Mouse (Mus musculus) stomach, embryonic 16.5 days (tissue): ENCODE results near the gene Selenoo. TPM values are rescaled to one million over a fixed set of nuclear protein-coding genes. Genes with fewer than 3 reads are reported as not detected.

Experiments
- ATAC-seq: fragments of 200-750 bp; cut with Nextera tagmentation; 2 replicates; pipeline ENCODE4 v1.8.0; 2017; ENCODE audit warnings: moderate number of reproducible peaks, moderate TSS enrichment; ENCODE audit not compliant: insufficient read depth, low FRiP score
- H3K27ac ChIP-seq: fragments of 300-500 bp; sonication (generic); 2 replicates; pipeline ENCODE4 v1.5.1; 2014; ENCODE audit warnings: low read length
- H3K27me3 ChIP-seq: fragments of 300-500 bp; sonication (generic); 2 replicates; pipeline ENCODE4 v1.6.1; 2014; ENCODE audit warnings: low read length, control low read depth, mixed read lengths; ENCODE audit not compliant: control insufficient read depth, insufficient read depth
- H3K36me3 ChIP-seq: fragments of 300-500 bp; sonication (generic); 2 replicates; pipeline ENCODE4 v1.6.1; 2014; ENCODE audit warnings: low read length; ENCODE audit not compliant: control insufficient read depth, insufficient read depth
- H3K4me1 ChIP-seq: fragments of 300-500 bp; sonication (generic); 2 replicates; pipeline ENCODE4 v1.6.1; 2014; ENCODE audit warnings: low read length, control low read depth, mixed read lengths; ENCODE audit not compliant: control insufficient read depth, insufficient read depth
- H3K4me2 ChIP-seq: fragments of 300-500 bp; sonication (generic); 2 replicates; pipeline ENCODE4 v1.6.1; 2014; ENCODE audit warnings: low read depth, low read length, mixed read lengths
- H3K4me3 ChIP-seq: fragments of 300-500 bp; sonication (generic); replicated peaks from 2 replicates; pipeline ENCODE4 v1.5.1; 2014; ENCODE audit warnings: mild to moderate bottlenecking, low read length
- H3K9ac ChIP-seq: fragments of 300-500 bp; sonication (generic); 2 replicates; pipeline ENCODE4 v1.6.1; 2014; ENCODE audit warnings: low read length
- H3K9me3 ChIP-seq: fragments of 300-500 bp; sonication (generic); replicated peaks from 2 replicates; pipeline ENCODE4 v1.6.1; 2016; ENCODE audit warnings: low read length, control low read depth; ENCODE audit not compliant: control insufficient read depth
- WGBS: fragments of 180-500 bp; shearing (Covaris S2); extraction: QIAGEN DNeasy Blood & Tissue Kit; methylation state at CpG from one replicate; pipeline ENCODE4 v1.1.7; 2014; 5-methylcytosine and 5-hydroxymethylcytosine counted together
- polyA plus RNA-seq: library from polyadenylated mRNA; unstranded; fragments of >200 nt; fragmentation: Nextera tagmentation; extraction: Ambion mirVana; gene quantifications from 2 replicates; pipeline ENCODE4 v1.2.1, GENCODE M21; 2015

The Selenoo gene
- polyA plus RNA-seq = 13.4 and 15.0 TPM in 2 replicates

DNA sequence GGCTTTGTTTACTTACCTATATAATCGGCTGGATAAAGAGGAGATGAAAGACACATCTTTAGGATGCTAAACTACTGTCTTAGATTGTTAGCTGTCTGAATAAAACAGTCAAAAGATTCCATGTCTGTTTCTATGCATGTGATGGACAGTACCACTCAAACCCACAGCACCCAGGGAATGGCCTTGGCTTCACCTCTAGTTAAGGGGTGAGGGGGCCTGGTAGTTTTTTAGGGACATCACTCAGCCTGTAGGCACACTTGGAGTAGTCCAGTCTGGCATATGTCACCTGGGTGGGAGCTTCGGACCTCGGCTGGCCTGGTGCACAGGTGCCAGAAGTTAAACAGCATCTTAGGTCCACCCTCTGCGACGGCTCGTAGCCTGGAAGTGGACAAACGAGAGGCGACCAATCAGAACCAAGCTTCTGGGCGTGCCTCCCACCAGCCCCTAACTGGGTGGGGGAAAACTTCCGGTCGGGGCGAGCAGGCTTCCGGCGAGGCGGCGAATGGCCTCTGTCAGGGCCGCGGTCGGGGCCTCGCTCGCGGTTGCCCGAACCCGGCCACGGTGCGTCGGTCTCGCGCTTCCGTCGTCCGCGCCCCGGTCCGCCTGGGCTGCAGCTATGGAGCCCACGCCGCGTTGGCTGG is at the start of gene Selenoo:
TSS of gene Selenoo (plus strand) at position 478 of the 641 bp plus-strand sequence.
- peak; percentile 94 for ATAC-seq
- H3K9ac ChIP-seq = peak within 1 kb of the TSS; percentile 98

DNA sequence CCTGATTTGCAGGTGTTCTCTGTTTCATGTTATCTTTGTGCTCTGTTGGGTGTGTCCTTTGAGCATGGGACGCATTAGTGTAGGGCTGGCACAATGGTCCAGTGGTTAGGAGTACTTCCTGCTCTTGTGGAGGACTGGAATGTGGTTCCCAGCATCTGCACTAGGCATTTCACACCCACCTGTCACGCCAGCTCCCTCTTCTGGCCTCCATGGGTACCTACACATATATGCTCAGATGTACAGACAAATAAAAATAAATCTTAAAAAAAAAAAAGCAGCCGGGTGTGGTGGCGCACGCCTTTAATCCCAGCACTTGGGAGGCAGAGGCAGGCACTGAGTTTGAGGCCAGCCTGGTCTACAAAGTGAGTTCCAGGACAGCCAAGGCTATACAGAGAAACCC is 44.5 kb upstream of the Selenoo start:
- H3K4me2 ChIP-seq = no peak overlapping the region
- WGBS = 74% methylated on average over 5 of the region's 5 CpGs
- H3K9me3 ChIP-seq = no peaks in the 10 kb centered on the region
- no peak overlapping the region for H3K27ac ChIP-seq
- no peaks in the 10 kb centered on the region for H3K27me3 ChIP-seq
- no peaks in the 10 kb centered on the region for H3K36me3 ChIP-seq
- no peak for ATAC-seq
- H3K9ac ChIP-seq = no peak overlapping the region
- no peak overlapping the region for H3K4me3 ChIP-seq
- H3K4me1 ChIP-seq = no peaks in the 10 kb centered on the region

More for the DNA sequence above, at the start of gene Selenoo:
- WGBS = under 1% methylated on average over 38 of the region's 38 CpGs
- Histone ChIP-seq H3K27ac (peak within 1 kb of the TSS; percentile 78), H3K4me3 (peak within 1 kb of the TSS; percentile 94), H3K4me1 (peaks cover 15% of the 10 kb centered on the region), H3K4me2 (peak within 1 kb of the TSS; percentile 95), H3K9me3 (no peaks in the 10 kb centered on the region), H3K27me3 (no peaks in the 10 kb centered on the region), H3K36me3 (peaks cover 12% of the 10 kb centered on the region)

DNA sequence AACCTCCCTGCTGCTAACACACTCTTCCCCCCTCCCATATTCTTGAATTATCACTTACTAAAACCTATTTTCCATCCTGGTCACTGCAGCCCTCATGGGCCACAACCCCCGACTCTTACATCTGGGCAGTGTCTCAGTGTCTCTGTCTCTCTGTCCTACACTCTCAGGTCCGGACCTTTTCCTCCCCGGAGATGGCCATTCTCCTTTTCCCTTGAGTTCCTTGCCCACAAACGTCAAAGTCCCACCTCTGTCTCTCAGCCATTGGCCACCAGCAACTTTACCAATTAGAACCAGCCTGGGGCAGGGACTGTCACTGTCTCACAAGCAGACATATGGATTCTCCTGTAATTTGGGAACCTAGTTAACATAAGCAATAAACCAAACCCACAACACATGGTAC is 42.5 kb upstream of the Selenoo start:
- Histone ChIP-seq H3K27ac (no peak overlapping the region), H3K9ac (no peak overlapping the region), H3K4me2 (no peak overlapping the region), H3K36me3 (no peaks in the 10 kb centered on the region), H3K4me3 (no peak overlapping the region), H3K4me1 (no peaks in the 10 kb centered on the region), H3K9me3 (no peaks in the 10 kb centered on the region), H3K27me3 (no peaks in the 10 kb centered on the region)
- 71% methylated on average over 4 of the region's 4 CpGs for WGBS
- ATAC-seq = no peak

DNA sequence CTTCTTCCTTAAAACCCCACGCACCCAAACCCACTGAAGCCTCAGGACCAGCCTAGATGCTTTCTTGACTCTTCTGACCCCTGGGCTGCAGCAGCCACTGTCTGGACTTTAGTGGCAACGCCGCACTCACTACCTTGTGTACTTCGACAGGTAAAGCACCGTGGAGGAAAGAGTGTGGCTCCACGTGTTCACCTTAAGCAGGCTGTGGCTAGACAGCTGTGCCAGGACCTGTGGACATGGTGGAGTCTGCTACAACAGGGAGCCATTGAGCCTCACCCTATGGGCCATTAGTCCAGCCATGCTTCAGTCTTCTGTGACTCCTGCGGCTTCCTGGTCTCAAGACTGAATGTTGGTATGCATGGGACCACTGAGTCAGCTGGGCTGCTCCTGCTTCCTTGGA is 34.2 kb upstream of the Selenoo start:
- WGBS = 86% methylated on average over 7 of the region's 7 CpGs
- peaks cover 20% of the 10 kb centered on the region for H3K27me3 ChIP-seq
- no peak for ATAC-seq
- H3K9ac ChIP-seq = no peak overlapping the region
- no peak overlapping the region for H3K4me2 ChIP-seq
- H3K27ac ChIP-seq = no peak overlapping the region
- no peaks in the 10 kb centered on the region for H3K9me3 ChIP-seq
- no peaks in the 10 kb centered on the region for H3K36me3 ChIP-seq
- no peak overlapping the region for H3K4me3 ChIP-seq
- H3K4me1 ChIP-seq = no peaks in the 10 kb centered on the region

DNA sequence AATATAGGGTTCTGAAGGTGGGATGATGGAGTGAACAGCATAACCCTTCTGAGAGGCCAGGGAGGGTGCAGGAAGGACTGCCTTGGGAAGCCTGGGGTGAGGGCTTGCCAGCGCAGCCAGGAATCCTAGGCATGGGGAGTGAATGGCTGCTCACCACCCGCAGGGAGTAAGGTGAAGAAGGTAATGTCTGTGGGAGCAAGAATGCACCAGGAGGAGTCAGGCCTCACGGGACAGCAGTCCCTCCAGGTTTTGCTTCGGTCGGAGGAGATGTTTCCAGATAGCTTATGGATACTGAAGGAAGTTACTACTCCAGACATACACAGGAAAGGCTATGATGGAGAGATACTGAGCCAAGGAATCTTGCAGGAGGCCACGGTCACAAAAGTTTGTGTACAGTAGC is 30.1 kb upstream of the Selenoo start:
- ATAC-seq = no peak
- H3K27me3 ChIP-seq = peaks cover 30% of the 10 kb centered on the region
- WGBS = 17% methylated on average over 6 of the region's 6 CpGs

DNA sequence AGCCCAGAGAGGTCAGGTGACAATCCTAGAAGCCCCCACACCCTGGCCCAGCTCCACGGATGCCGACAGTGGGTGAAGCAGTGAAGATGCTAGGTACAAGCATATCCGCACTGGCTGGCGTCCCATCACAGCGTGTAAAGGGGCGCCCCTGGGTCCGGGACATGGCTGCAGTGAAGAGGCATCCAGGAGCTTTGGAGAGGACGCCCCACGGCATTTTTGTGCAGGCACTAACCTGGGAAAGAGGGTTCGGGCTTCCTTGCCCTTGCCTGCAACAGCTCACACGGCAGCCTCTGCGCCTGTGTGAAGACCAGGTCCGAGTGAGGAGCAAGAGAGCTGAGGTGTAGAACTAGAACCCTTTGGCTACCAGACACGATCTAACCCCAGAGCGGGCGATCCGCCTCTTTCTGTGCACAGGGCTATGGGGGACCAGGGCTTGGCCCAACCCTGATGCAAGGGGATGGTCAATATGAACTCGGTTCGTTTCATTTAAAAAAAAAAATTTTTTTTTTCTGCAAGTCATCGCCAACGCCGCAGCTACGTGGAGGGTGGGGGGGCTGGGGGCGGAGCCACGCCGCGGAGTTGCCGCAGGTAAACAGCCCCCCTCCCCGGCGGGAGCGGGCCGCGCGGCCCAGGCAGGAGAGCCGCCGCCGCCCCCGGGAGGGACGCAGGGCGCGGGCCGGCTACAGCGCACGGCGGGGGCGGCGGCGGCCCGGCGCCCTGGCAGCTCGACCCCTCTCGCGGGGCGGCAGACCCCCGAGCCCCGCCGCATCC is 29.5 kb upstream of the Selenoo start, which contains the start of gene Panx2:
TSS of gene Panx2 (plus strand) at position 574 of the 771 bp plus-strand sequence.
- no peaks in the 10 kb centered on the region for H3K36me3 ChIP-seq
- peak within 1 kb of the TSS; percentile 99 for H3K4me2 ChIP-seq
- no peaks in the 10 kb centered on the region for H3K9me3 ChIP-seq
- peak within 1 kb of the TSS; percentile 72 for H3K9ac ChIP-seq
- peaks cover 4% of the 10 kb centered on the region; the same call in 1 of the 2 replicates for H3K4me1 ChIP-seq
- peaks cover 30% of the 10 kb centered on the region for H3K27me3 ChIP-seq
- ATAC-seq = no peak
- WGBS = under 1% methylated on average over 54 of the region's 57 CpGs
- peak within 1 kb of the TSS; percentile 58 for H3K4me3 ChIP-seq
- no peak within 1 kb of the TSS for H3K27ac ChIP-seq

More for the DNA sequence above, 30.1 kb upstream of the Selenoo start:
- no peak overlapping the region for H3K27ac ChIP-seq
- H3K9ac ChIP-seq = no peak overlapping the region
- H3K4me1 ChIP-seq = peaks cover 4% of the 10 kb centered on the region; the same call in 1 of the 2 replicates
- no peak overlapping the region for H3K4me3 ChIP-seq
- no peaks in the 10 kb centered on the region for H3K9me3 ChIP-seq
- peak overlapping the region; percentile 99; the same call in 1 of the 2 replicates for H3K4me2 ChIP-seq
- H3K36me3 ChIP-seq = no peaks in the 10 kb centered on the region

DNA sequence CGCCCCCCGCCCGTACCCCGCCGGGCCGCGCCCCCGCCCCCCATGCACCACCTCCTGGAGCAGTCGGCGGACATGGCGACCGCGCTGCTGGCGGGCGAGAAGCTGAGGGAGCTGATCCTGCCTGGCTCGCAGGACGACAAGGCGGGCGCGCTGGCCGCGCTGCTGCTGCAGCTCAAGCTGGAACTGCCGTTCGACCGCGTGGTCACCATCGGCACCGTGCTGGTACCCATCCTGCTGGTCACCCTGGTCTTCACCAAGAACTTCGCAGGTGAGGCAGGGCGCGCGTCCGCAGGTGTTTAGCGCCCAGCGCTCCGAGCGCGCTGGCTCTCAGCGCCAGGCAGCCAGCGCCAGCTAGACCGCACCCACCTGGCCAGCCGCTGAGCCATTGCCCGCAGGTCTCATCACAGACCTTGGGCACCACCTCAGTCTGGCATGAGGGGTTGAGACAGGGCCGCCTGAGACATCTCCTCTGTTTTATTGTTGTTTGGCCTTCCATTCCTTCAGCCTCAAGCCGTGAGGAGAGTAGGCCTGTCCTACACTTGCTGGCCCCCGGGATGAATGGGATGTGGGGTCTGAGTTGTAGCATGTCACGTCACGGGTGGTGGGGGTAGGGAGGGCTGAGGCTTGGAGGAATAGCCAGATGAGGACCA is 28.7 kb upstream of the Selenoo start:
- H3K4me1 ChIP-seq = peaks cover 4% of the 10 kb centered on the region; the same call in 1 of the 2 replicates
- peak overlapping the region; percentile 58 for H3K4me3 ChIP-seq
- H3K27me3 ChIP-seq = peaks cover 30% of the 10 kb centered on the region
- peak overlapping the region; percentile 99 for H3K4me2 ChIP-seq
- H3K27ac ChIP-seq = no peak overlapping the region
- ATAC-seq = peak; percentile 23; the same call in 1 of the 2 replicates
- WGBS = 2% methylated on average over 46 of the region's 48 CpGs
- H3K9ac ChIP-seq = peak overlapping the region; percentile 72
- H3K36me3 ChIP-seq = no peaks in the 10 kb centered on the region
- H3K9me3 ChIP-seq = no peaks in the 10 kb centered on the region

DNA sequence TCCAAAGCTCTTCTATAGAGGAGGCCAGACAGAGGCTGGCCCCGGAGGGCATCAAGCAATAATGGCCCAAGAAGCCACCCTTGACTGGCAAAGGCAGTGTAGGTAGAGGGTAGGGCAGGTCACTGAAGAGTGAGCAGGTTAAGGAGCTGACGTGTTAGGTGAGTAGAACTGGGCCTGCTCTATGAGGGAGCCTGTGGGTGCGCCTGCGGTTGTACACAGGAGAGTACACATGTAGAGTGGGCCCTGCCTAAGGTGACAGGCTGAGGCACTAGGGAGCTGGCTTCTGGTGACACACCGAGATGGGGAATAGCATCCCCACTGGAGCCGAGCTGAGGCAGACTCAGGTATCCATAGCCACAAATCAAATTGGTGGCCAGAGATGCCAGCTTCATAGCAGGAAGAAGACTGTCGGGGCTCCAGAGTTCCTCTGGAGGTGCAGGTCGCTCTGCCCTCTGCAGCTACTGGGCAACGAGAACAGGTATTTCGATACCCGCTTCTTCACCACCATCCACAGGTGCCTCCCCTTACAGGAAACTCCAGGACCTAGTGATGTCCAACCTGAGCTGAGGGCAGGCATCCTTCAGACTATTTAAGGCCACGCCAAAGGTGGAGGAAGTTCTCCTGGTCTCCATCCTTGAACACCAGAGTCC is 27.9 kb upstream of the Selenoo start:
- Histone ChIP-seq H3K4me2 (no peak overlapping the region), H3K4me3 (no peak overlapping the region), H3K4me1 (peaks cover 4% of the 10 kb centered on the region; the same call in 1 of the 2 replicates), H3K27me3 (peaks cover 30% of the 10 kb centered on the region), H3K9ac (no peak overlapping the region), H3K9me3 (no peaks in the 10 kb centered on the region), H3K27ac (no peak overlapping the region), H3K36me3 (no peaks in the 10 kb centered on the region)
- 87% methylated on average over 12 of the region's 12 CpGs for WGBS
- ATAC-seq = no peak
